Mouse (Mus musculus) E14TG2a.4 (cell line): Measurements from ENCODE around the gene Glul.

Source experiments
- CTCF ChIP-seq: conservative IDR thresholded peaks from 2 replicates; pipeline ENCODE4 v1.5.1; 2014; ENCODE audit warnings: low read length
- NANOG ChIP-seq: IDR thresholded peaks from 2 replicates; pipeline ENCODE4 v1.6.1; 2014; ENCODE audit warnings: borderline replicate concordance, low read length, mixed read lengths
- POU5F1 ChIP-seq: IDR thresholded peaks from 2 replicates; pipeline ENCODE4 v1.6.1; 2014; ENCODE audit warnings: low read length, borderline replicate concordance

DNA sequence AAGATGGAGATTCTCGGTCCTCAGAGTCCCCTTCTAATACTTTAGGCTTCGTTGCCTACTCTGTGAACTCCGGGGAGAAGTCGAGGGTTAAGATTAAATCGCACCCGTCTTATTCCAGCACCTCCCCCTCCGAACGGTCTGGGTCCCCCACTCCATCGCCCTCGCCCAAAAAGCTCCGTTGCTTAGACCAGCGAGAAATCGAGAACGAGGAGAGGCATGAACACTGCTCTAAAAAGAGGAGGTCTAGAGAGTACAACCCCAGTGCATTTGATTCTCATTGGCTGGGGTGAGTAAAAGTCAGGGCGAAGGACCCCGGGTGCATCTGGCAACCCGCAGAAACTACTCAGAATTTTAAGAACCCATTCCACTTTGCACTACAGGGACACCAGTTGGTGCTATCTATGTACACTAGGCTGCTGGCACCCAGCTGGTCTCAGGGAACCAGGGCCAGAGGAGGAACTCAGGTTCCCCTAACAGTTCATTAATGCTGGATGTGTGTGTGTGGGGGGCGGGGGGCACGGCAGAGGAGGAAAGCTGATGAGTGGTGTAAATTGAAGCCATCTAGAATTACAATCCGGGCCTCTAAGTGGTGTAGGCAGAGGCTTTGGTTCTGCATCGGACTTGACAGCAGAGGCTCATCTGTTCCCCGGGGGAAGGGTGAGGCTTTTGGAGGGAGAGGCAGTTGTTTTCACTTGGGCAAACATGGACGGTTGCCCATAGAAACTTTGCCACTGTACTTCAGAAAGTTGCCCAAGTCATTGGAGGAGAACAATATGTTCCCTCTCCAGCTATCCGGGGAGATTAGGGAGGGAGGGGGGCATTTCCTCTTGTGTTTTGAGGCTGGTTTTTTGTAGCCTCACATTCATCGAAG is 1.4 kb downstream of the Glul start:
- no peak for TF ChIP-seq CTCF
- TF ChIP-seq NANOG = no peak
- TF ChIP-seq POU5F1 = no peak
